Mouse (Mus musculus) intestine, postnatal 0 days (tissue): ENCODE measurements around the gene Wfdc12. TPM values are rescaled to one million over a fixed set of nuclear protein-coding genes. Genes with fewer than 3 reads are reported as not detected.

ENCODE experiments used
- ATAC-seq: fragments of 200-750 bp; cut with Nextera tagmentation; 2 replicates; pipeline ENCODE4 v1.8.0; 2017; ENCODE audit warnings: mild to moderate bottlenecking, moderate TSS enrichment, moderate library complexity
- H3K27ac ChIP-seq: fragments of 300-500 bp; sonication (generic); 2 replicates; pipeline ENCODE4 v1.5.1; 2014; ENCODE audit warnings: mild to moderate bottlenecking, low read depth, low read length, moderate library complexity
- H3K27me3 ChIP-seq: fragments of 300-500 bp; sonication (generic); replicated peaks from 2 replicates; pipeline ENCODE4 v1.6.1; 2014; ENCODE audit warnings: low read length, mixed read lengths; ENCODE audit not compliant: control insufficient read depth, insufficient read depth
- H3K36me3 ChIP-seq: fragments of 300-500 bp; sonication (generic); 2 replicates; pipeline ENCODE4 v1.6.1; 2014; ENCODE audit warnings: mild to moderate bottlenecking, moderate library complexity; ENCODE audit not compliant: control insufficient read depth, insufficient read depth
- H3K4me1 ChIP-seq: fragments of 300-500 bp; sonication (generic); replicated peaks from 2 replicates; pipeline ENCODE4 v1.6.1; 2014; ENCODE audit warnings: antibody characterized with exemption, low read length, mixed read lengths; ENCODE audit not compliant: control insufficient read depth, insufficient read depth
- H3K4me2 ChIP-seq: fragments of 300-500 bp; sonication (generic); replicated peaks from 2 replicates; pipeline ENCODE4 v1.6.1; 2014; ENCODE audit warnings: low read depth, mild to moderate bottlenecking, moderate library complexity
- H3K4me3 ChIP-seq: fragments of 300-500 bp; sonication (generic); 2 replicates; pipeline ENCODE4 v1.5.1; 2014; ENCODE audit warnings: low read depth, low read length
- H3K9ac ChIP-seq: fragments of 300-500 bp; sonication (generic); 2 replicates; pipeline ENCODE4 v1.6.1; 2014; ENCODE audit warnings: mild to moderate bottlenecking, low read depth, low read length
- H3K9me3 ChIP-seq: fragments of 300-500 bp; sonication (generic); 2 replicates; pipeline ENCODE4 v1.6.1; 2016; ENCODE audit warnings: mixed run types; ENCODE audit not compliant: control insufficient read depth
- CTCF ChIP-seq: sonication (generic); IDR thresholded peaks from 2 replicates; pipeline ENCODE4 v1.5.1; 2016; ENCODE audit warnings: low read depth, mild to moderate bottlenecking, control low read depth, antibody characterized with exemption, moderate library complexity
- WGBS: fragments of 180-500 bp; shearing (Covaris S2); extraction: QIAGEN DNeasy Blood & Tissue Kit; methylation state at CpG from one replicate; pipeline ENCODE4 v1.1.7; 2014; 5-methylcytosine and 5-hydroxymethylcytosine counted together
- polyA plus RNA-seq: library from polyadenylated mRNA; unstranded; fragments of >200 nt; fragmentation: Nextera tagmentation; extraction: Ambion mirVana; gene quantifications from 2 replicates; pipeline ENCODE4 v1.2.1, GENCODE M21; 2015

The Wfdc12 gene
- polyA plus RNA-seq, 1 experiment from 2014 or later = not detected

GRCm38 (mm10) chr2:164161515-164162055, 28.8 kb downstream of the Wfdc12 start:
- Histone ChIP-seq H3K4me3 (no peak overlapping the region), H3K27me3 (no peaks in the 10 kb centered on the region; the same call in 1 of the 2 replicates), H3K36me3 (no peaks in the 10 kb centered on the region), H3K9me3 (no peaks in the 10 kb centered on the region), H3K4me2 (no peak overlapping the region), H3K27ac (no peak overlapping the region), H3K9ac (no peak overlapping the region), H3K4me1 (no peaks in the 10 kb centered on the region)
- no peak for TF ChIP-seq CTCF
- WGBS = 71% methylated on average over 11 of the region's 11 CpGs
- ATAC-seq = no peak

- H3K36me3 ChIP-seq = peaks cover 7% of the 10 kb centered on the region
- H3K27me3 ChIP-seq = no peaks in the 10 kb centered on the region
- no peak overlapping the region for H3K9ac ChIP-seq
- no peak overlapping the region for H3K27ac ChIP-seq
- 87% methylated on average over 2 of the region's 2 CpGs for WGBS
- no peaks in the 10 kb centered on the region for H3K9me3 ChIP-seq
- H3K4me3 ChIP-seq = no peak overlapping the region
- no peak for TF ChIP-seq CTCF
- ATAC-seq = no peak
- H3K4me2 ChIP-seq = no peak overlapping the region
- H3K4me1 ChIP-seq = no peaks in the 10 kb centered on the region
Measured at GRCm38 (mm10) chr2:164158838-164159237, 31.6 kb downstream of the Wfdc12 start.

- no peaks in the 10 kb centered on the region for H3K9me3 ChIP-seq
- 82% methylated on average over 7 of the region's 7 CpGs for WGBS
- H3K27me3 ChIP-seq = no peaks in the 10 kb centered on the region
- no peak overlapping the region for H3K9ac ChIP-seq
- no peak overlapping the region for H3K4me3 ChIP-seq
- H3K4me2 ChIP-seq = no peak overlapping the region
- peaks cover 25% of the 10 kb centered on the region for H3K36me3 ChIP-seq
- no peak for TF ChIP-seq CTCF
- H3K4me1 ChIP-seq = no peaks in the 10 kb centered on the region
- no peak for ATAC-seq
- H3K27ac ChIP-seq = no peak overlapping the region
Measured at GRCm38 (mm10) chr2:164156158-164156557, 34.2 kb downstream of the Wfdc12 start.

- no peak overlapping the region for H3K4me2 ChIP-seq
- H3K36me3 ChIP-seq = peaks cover 33% of the 10 kb centered on the region
- no peak overlapping the region for H3K27ac ChIP-seq
- H3K27me3 ChIP-seq = no peaks in the 10 kb centered on the region
- 95% methylated on average over 10 of the region's 10 CpGs for WGBS
- no peak overlapping the region for H3K9ac ChIP-seq
- no peaks in the 10 kb centered on the region for H3K4me1 ChIP-seq
- H3K4me3 ChIP-seq = no peak overlapping the region
- TF ChIP-seq CTCF = no peak
- H3K9me3 ChIP-seq = no peaks in the 10 kb centered on the region
- ATAC-seq = no peak
Measured at GRCm38 (mm10) chr2:164154007-164154406, 36.4 kb downstream of the Wfdc12 start.

DNA sequence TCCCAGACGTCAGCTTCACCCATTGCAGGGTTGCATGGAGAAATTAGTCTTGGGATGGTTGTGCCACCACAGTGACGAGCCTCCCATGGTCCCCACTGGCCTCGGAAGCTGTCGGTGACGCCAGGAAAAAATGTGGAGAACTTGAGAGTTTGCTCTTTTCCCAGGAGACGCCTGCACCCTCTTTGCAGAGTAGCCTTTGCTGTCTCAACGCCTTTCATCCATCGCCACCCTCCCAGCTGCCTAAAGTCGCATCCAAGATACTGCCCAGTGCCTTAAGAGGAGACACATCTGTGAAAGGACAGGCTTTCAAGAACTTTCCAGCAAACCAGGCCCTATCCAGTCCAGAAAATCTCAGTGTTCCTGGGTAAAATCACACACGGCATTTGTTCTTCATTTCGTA, 38.1 kb downstream of the Wfdc12 start:
- H3K36me3 ChIP-seq = peaks cover 33% of the 10 kb centered on the region
- H3K27me3 ChIP-seq = no peaks in the 10 kb centered on the region
- no peak for ATAC-seq
- H3K27ac ChIP-seq = no peak overlapping the region
- H3K9me3 ChIP-seq = no peaks in the 10 kb centered on the region
- no peak for TF ChIP-seq CTCF
- no peak overlapping the region for H3K9ac ChIP-seq
- 92% methylated on average over 11 of the region's 11 CpGs for WGBS
- H3K4me3 ChIP-seq = no peak overlapping the region
- no peaks in the 10 kb centered on the region for H3K4me1 ChIP-seq
- H3K4me2 ChIP-seq = no peak overlapping the region

GRCm38 (mm10) chr2:164150086-164150760, 40.2 kb downstream of the Wfdc12 start:
- Histone ChIP-seq H3K4me1 (no peaks in the 10 kb centered on the region), H3K9ac (no peak overlapping the region), H3K4me2 (no peak overlapping the region), H3K27ac (no peak overlapping the region), H3K27me3 (no peaks in the 10 kb centered on the region), H3K36me3 (peaks cover 33% of the 10 kb centered on the region), H3K9me3 (no peaks in the 10 kb centered on the region), H3K4me3 (no peak overlapping the region)
- 55% methylated on average over 14 of the region's 14 CpGs for WGBS
- no peak for ATAC-seq
- TF ChIP-seq CTCF = no peak
